Mouse (Mus musculus): ENCODE measurements around the gene Ahnak2. TPM values are rescaled to one million over a fixed set of nuclear protein-coding genes. Genes with fewer than 3 reads are reported as not detected.

Gene Ahnak2
- polyA plus RNA-seq, 1 experiment = 1.4 TPM

DNA sequence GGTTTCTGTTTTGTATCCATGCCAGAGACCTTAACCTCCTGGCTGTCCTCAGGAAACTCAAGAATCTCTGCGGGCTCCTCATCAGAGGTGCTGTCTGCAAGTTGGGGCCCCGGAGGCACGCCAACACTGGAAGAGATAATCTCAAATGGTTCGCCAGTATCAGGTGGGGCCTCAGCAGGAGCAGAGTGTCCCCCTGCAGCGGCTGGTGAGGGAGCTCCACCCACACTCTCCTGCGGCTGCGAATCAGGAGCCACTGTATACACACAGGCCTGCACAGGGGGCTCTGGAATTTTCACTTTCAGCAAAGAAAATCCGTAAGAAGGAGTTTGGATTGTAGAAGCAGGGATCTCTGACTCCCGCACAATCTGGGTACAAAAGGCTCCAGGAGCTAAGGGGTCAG is 29.1 kb downstream of the Ahnak2 start:
- TF ChIP-seq CTCF (IDR thresholded peaks at IDR 0.05; ENCODE audit: control insufficient read depth, insufficient read depth, low read length) (no peak), POLR2A (IDR thresholded peaks at IDR 0.05; ENCODE audit: borderline replicate concordance, control insufficient read depth, low read depth, low read length) (no peak)
- Histone ChIP-seq H3K27ac (ENCODE audit: control insufficient read depth, insufficient read depth, low read depth, low read length, poor library complexity) (no peak overlapping the region), H3K4me3 (replicated peaks; ENCODE audit: control insufficient read depth, low read depth, low read length) (no peak overlapping the region), H3K4me1 (ENCODE audit: control insufficient read depth, insufficient read depth, low read length) (no peaks in the 10 kb centered on the region)
- 79% methylated on average over 9 of the region's 9 CpGs for WGBS

DNA sequence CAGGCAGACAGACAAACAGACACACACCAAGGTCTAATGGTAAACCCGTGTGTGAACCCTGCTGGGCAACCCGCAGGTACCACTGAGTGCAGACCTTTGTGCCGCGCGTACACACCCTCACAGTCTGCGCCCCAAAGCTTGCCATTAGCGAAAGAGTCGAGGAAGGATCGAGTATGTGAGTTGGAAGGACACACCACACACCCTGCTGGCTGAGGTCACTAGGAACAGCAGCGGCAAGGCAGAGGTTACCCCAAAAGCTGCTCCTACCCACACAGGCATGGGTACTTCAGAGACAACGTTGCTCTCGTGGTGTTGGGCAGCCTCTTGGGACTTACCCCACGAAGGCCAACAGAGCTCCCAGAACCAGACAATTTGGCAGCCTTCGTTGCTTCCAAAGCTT is 30.2 kb downstream of the Ahnak2 start:
- WGBS = 84% methylated on average over 14 of the region's 14 CpGs
- Histone ChIP-seq H3K4me3 (replicated peaks; ENCODE audit: control insufficient read depth, low read depth, low read length) (no peak overlapping the region), H3K27ac (ENCODE audit: control insufficient read depth, insufficient read depth, low read depth, low read length, poor library complexity) (no peak overlapping the region), H3K4me1 (ENCODE audit: control insufficient read depth, insufficient read depth, low read length) (no peaks in the 10 kb centered on the region)
- TF ChIP-seq POLR2A (IDR thresholded peaks at IDR 0.05; ENCODE audit: borderline replicate concordance, control insufficient read depth, low read depth, low read length) = no peak
- no peak for TF ChIP-seq CTCF (IDR thresholded peaks at IDR 0.05; ENCODE audit: control insufficient read depth, insufficient read depth, low read length)

DNA sequence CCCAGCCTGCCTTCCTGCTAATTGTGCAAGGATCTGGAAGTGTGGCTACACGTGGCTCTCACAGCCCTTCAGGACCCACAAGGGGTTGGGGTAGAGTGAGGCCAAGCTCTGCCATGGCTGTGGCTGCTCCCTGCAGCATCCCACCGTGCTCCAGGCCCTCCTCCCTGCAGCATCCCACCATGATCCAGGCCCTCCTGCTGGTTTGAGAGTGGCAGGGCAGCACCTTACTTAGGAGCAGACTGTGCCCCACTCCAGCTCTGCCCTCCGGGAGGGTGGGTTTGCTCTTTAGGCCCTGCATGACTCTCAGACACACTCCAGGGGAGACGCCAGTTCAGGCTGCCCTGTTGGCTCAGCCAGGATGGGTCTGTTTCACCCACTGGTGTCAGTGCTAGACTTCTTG is 32.1 kb downstream of the Ahnak2 start:
- TF ChIP-seq CTCF (IDR thresholded peaks at IDR 0.05; ENCODE audit: control insufficient read depth, insufficient read depth, low read length) = no peak
- no peak for TF ChIP-seq POLR2A (IDR thresholded peaks at IDR 0.05; ENCODE audit: borderline replicate concordance, control insufficient read depth, low read depth, low read length)
- 70% methylated on average over 4 of the region's 4 CpGs for WGBS

DNA sequence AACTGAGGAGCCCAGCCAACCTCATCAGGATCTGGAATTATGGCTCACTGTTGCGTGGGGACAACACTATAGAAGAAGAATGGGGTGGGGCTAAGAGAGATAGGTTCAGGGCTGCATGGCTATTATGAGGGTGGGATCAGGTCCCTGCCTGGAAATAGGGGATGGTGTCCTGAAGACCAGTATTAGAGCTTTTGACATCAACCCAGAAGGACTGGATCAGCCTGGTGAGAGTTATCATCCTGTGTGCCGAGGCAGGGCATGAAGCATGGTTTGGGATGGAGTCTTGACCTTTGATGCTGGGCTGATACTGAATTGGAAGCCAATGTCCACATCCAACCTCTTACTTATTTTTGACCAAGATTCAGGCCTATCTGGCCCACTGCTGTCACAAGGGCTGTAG is 32.7 kb downstream of the Ahnak2 start:
- H3K27ac ChIP-seq (ENCODE audit: control insufficient read depth, insufficient read depth, low read depth, low read length, poor library complexity) = no peak overlapping the region
- no peak for TF ChIP-seq POLR2A (IDR thresholded peaks at IDR 0.05; ENCODE audit: borderline replicate concordance, control insufficient read depth, low read depth, low read length)
- TF ChIP-seq CTCF (IDR thresholded peaks at IDR 0.05; ENCODE audit: control insufficient read depth, insufficient read depth, low read length) = no peak
- WGBS = 91% methylated on average over 2 of the region's 2 CpGs
- H3K4me1 ChIP-seq (ENCODE audit: control insufficient read depth, insufficient read depth, low read length) = no peaks in the 10 kb centered on the region
- no peak overlapping the region for H3K4me3 ChIP-seq (replicated peaks; ENCODE audit: control insufficient read depth, low read depth, low read length)

More for the DNA sequence above, 32.1 kb downstream of the Ahnak2 start:
- Histone ChIP-seq H3K4me3 (replicated peaks; ENCODE audit: control insufficient read depth, low read depth, low read length) (no peak overlapping the region), H3K4me1 (ENCODE audit: control insufficient read depth, insufficient read depth, low read length) (no peaks in the 10 kb centered on the region), H3K27ac (ENCODE audit: control insufficient read depth, insufficient read depth, low read depth, low read length, poor library complexity) (no peak overlapping the region)

DNA sequence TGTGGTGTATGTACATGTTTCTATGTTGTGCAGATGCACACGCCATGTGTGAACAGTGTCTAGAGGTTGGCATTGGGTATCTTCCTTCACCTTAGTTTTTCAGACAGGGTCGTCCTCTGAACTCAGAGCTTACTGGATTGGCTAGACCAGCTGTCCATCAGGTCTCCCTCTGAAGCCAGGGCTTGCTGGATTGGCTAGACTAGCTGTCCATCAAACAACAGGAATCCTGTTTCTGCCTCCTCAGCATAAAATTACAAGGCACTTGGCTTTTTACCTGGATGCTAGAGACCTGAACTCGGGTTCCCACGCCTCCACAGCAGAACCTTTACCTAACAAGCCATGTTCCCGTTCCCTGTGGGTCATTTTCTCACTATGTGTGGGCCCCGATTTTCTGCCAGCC is 33.4 kb downstream of the Ahnak2 start:
- WGBS = 73% methylated on average over 6 of the region's 6 CpGs
- Histone ChIP-seq H3K27ac (ENCODE audit: control insufficient read depth, insufficient read depth, low read depth, low read length, poor library complexity) (no peak overlapping the region), H3K4me1 (ENCODE audit: control insufficient read depth, insufficient read depth, low read length) (no peaks in the 10 kb centered on the region), H3K4me3 (replicated peaks; ENCODE audit: control insufficient read depth, low read depth, low read length) (no peak overlapping the region)
- TF ChIP-seq POLR2A (IDR thresholded peaks at IDR 0.05; ENCODE audit: borderline replicate concordance, control insufficient read depth, low read depth, low read length) (no peak), CTCF (IDR thresholded peaks at IDR 0.05; ENCODE audit: control insufficient read depth, insufficient read depth, low read length) (no peak)

DNA sequence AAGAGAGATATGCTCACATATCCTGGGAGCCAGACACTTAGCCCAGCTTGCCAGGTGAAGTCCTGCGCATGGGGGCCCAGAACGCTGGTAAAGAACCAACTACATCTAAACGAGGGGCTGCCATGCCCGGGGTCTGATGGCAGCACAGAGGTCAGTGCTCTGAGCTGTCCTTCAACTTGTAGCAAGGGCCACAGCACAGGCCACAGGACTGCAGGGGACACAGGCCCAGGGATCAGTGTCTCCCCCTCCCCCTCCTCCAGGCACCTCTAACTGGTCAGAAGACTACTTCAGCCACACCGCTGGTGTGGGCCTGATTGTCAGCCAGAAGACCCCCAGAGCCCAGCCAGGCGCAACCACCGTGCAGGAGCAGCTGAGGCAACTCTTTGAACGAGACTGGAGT is 34.3 kb downstream of the Ahnak2 start:
- WGBS = 83% methylated on average over 8 of the region's 8 CpGs
- H3K4me3 ChIP-seq (replicated peaks; ENCODE audit: control insufficient read depth, low read depth, low read length) = no peak overlapping the region
- TF ChIP-seq POLR2A (IDR thresholded peaks at IDR 0.05; ENCODE audit: borderline replicate concordance, control insufficient read depth, low read depth, low read length) (no peak), CTCF (IDR thresholded peaks at IDR 0.05; ENCODE audit: control insufficient read depth, insufficient read depth, low read length) (no peak)
- no peaks in the 10 kb centered on the region for H3K4me1 ChIP-seq (ENCODE audit: control insufficient read depth, insufficient read depth, low read length)
- no peak overlapping the region for H3K27ac ChIP-seq (ENCODE audit: control insufficient read depth, insufficient read depth, low read depth, low read length, poor library complexity)

DNA sequence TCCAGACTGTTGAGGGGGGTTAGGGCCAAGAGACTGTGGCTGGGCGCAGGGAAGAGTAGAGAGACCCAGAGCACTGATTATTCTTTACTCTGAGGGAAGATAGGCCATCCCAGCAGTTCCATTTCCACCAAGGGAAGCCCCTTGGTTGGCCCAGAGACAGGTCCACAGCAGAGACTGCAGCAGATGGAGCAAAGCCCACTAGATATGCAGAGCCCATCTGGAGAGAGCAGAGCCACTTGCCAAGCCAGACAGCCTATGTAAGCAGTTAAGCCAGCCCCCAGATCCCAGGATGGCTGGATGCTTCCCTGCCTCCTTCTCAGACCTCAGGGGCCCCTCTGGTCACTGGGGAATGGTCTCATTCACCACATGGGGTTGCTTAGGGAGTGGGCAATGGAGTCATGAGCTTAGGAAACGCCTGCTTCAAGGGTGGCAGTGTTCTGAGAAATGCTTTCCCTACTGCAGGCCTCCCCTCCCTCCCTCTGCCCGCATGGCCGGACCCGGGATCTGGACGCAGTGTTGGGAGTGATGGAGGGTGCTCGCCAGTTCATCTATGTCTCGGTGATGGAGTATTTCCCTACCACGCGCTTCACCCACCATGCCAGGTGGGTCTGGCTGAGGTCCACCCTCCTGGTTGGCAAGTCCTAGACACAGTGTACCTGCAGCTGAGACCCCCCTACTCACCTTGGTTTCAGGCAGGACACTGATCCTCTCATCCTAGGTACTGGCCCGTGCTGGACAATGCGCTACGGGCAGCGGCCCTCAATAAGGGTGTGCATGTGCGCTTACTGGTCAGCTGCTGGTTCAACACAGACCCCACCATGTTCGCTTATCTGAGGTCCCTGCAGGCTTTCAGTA is 35.2 kb downstream of the Ahnak2 start:
- WGBS = 89% methylated on average over 16 of the region's 16 CpGs
- TF ChIP-seq CTCF (IDR thresholded peaks at IDR 0.05; ENCODE audit: control insufficient read depth, insufficient read depth, low read length) (no peak), POLR2A (IDR thresholded peaks at IDR 0.05; ENCODE audit: borderline replicate concordance, control insufficient read depth, low read depth, low read length) (0 out of 2 replicates have a peak, but pooled peaks have one; percentile 8)
- no peak overlapping the region for H3K27ac ChIP-seq (ENCODE audit: control insufficient read depth, insufficient read depth, low read depth, low read length, poor library complexity)
- H3K4me3 ChIP-seq (replicated peaks; ENCODE audit: control insufficient read depth, low read depth, low read length) = no peak overlapping the region
- H3K4me1 ChIP-seq (ENCODE audit: control insufficient read depth, insufficient read depth, low read length) = peaks cover 1% of the 10 kb centered on the region

DNA sequence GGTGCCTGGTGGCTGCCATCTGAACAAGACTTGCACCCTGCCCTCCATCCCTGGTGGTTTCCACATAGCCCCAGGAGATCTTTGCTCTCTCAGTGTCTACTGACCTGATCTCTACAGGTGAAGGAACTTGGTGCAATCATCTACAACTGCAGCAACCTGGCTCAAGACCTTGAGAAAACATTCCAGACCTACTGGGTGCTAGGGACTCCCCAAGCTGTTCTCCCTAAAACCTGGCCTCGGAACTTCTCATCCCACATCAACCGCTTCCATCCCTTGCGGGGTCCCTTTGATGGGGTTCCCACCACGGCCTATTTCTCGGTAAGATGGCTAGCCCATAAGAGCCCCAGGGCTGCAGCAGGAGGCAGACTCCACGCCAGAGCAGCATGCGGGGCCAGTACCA is 35.9 kb downstream of the Ahnak2 start:
- WGBS = 83% methylated on average over 7 of the region's 7 CpGs
- Histone ChIP-seq H3K4me1 (ENCODE audit: control insufficient read depth, insufficient read depth, low read length) (peaks cover 2% of the 10 kb centered on the region), H3K27ac (ENCODE audit: control insufficient read depth, insufficient read depth, low read depth, low read length, poor library complexity) (no peak overlapping the region), H3K4me3 (replicated peaks; ENCODE audit: control insufficient read depth, low read depth, low read length) (no peak overlapping the region)
- TF ChIP-seq CTCF (IDR thresholded peaks at IDR 0.05; ENCODE audit: control insufficient read depth, insufficient read depth, low read length) (no peak), POLR2A (IDR thresholded peaks at IDR 0.05; ENCODE audit: borderline replicate concordance, control insufficient read depth, low read depth, low read length) (no peak)
